Mouse (Mus musculus) urinary bladder, adult 2 months (tissue): ENCODE data around the gene Gm8439. TPM values are rescaled to one million over a fixed set of nuclear protein-coding genes. Genes with fewer than 3 reads are reported as not detected.
A peak's percentile ranks its signal among the peaks of the same experiment; 100 is the strongest.

ENCODE experiments used
- DNase-seq: peaks from one replicate; pipeline ENCODE4 v3.0.0; 2022; ENCODE audit warnings: low spot score
- polyA plus RNA-seq: library from polyadenylated mRNA; depleted of rRNA; stranded (reverse); fragments of >200 nt; gene quantifications from 2 replicates; pipeline ENCODE4 v1.2.3, GENCODE M21; 2012; rRNA removed

Gene Gm8439
- polyA plus RNA-seq, 1 experiment = not detected

- no peak for DNase-seq
Observed at GRCm38 (mm10) chr4:120612304-120613080, 23.9 kb downstream of the Gm8439 start.

GRCm38 (mm10) chr4:120613691-120614329, 25.3 kb downstream of the Gm8439 start:
- no peak for DNase-seq

GRCm38 (mm10) chr4:120614644-120615043, 26.1 kb downstream of the Gm8439 start:
- DNase-seq = no peak

GRCm38 (mm10) chr4:120615528-120616081, 27.1 kb downstream of the Gm8439 start:
- no peak for DNase-seq

GRCm38 (mm10) chr4:120616199-120617025, 27.9 kb downstream of the Gm8439 start:
- DNase-seq = no peak

GRCm38 (mm10) chr4:120627728-120628127, 39.2 kb downstream of the Gm8439 start:
- no peak for DNase-seq

GRCm38 (mm10) chr4:120630218-120630931, 41.8 kb downstream of the Gm8439 start:
- DNase-seq = no peak

GRCm38 (mm10) chr4:120631828-120632227, 43.3 kb downstream of the Gm8439 start:
- no peak for DNase-seq

- no peak for DNase-seq
Observed at GRCm38 (mm10) chr4:120635351-120635750, 46.8 kb downstream of the Gm8439 start.

GRCm38 (mm10) chr4:120641946-120642345, 53.4 kb downstream of the Gm8439 start:
- DNase-seq = no peak

GRCm38 (mm10) chr4:120643899-120644298, 55.4 kb downstream of the Gm8439 start:
- DNase-seq = no peak

GRCm38 (mm10) chr4:120649369-120650207, 61.0 kb downstream of the Gm8439 start:
- DNase-seq = peak; percentile 26

GRCm38 (mm10) chr4:120650208-120650592, 61.7 kb downstream of the Gm8439 start:
- no peak for DNase-seq

- DNase-seq = no peak
Observed at GRCm38 (mm10) chr4:120655898-120656297, 67.4 kb downstream of the Gm8439 start.

Other genes starting within 250 kb of the Gm8439 start
- gene Scmh1, start 183.5 kb upstream of the Gm8439 start, polyA plus RNA-seq = 98.1 and 109 TPM in 2 replicates
- 0.11 TPM in 1 of 2 replicates, not detected in the other for gene Slfnl1, start 56.5 kb upstream of the Gm8439 start, polyA plus RNA-seq
- gene Ctps, start 18.5 kb upstream of the Gm8439 start, polyA plus RNA-seq = 50.6 and 55.6 TPM in 2 replicates
- 7.3 and 9.1 TPM in 2 replicates for gene Cited4, start 77.8 kb downstream of the Gm8439 start, polyA plus RNA-seq
- 20.2 and 21.7 TPM in 2 replicates for gene Kcnq4, start 159.9 kb downstream of the Gm8439 start, polyA plus RNA-seq
- 69.4 and 76.6 TPM in 2 replicates for gene Nfyc, start 242.8 kb downstream of the Gm8439 start, polyA plus RNA-seq